Mouse (Mus musculus) forebrain, postnatal 0 days (tissue): ENCODE measurements around the gene C1qtnf2. TPM values are rescaled to one million over a fixed set of nuclear protein-coding genes. Genes with fewer than 3 reads are reported as not detected.

ENCODE experiments used
- ATAC-seq: fragments of 200-750 bp; cut with Nextera tagmentation; 2 replicates; pipeline ENCODE4 v1.8.0; 2017; ENCODE audit warnings: mild to moderate bottlenecking, moderate library complexity
- DNase-seq: peaks from one replicate; pipeline ENCODE4 v3.0.0-alpha.2; 2015
- H3K27ac ChIP-seq: fragments of 300-500 bp; sonication (generic); 2 replicates; pipeline ENCODE4 v1.5.1; 2014; ENCODE audit warnings: low read depth, mild to moderate bottlenecking, antibody characterized with exemption, low read length, moderate library complexity, mixed read lengths
- H3K27me3 ChIP-seq: fragments of 300-500 bp; sonication (generic); 2 replicates; pipeline ENCODE4 v1.6.1; 2014; ENCODE audit warnings: mild to moderate bottlenecking, low read length, mixed read lengths; ENCODE audit not compliant: insufficient read depth
- H3K36me3 ChIP-seq: fragments of 300-500 bp; sonication (generic); 2 replicates; pipeline ENCODE4 v1.6.1; 2014; ENCODE audit warnings: mild to moderate bottlenecking, moderate library complexity; ENCODE audit not compliant: insufficient read depth
- H3K4me1 ChIP-seq: fragments of 300-500 bp; sonication (generic); 2 replicates; pipeline ENCODE4 v1.6.1; 2014; ENCODE audit warnings: antibody characterized with exemption; ENCODE audit not compliant: insufficient read depth
- H3K4me2 ChIP-seq: fragments of 300-500 bp; sonication (generic); 2 replicates; pipeline ENCODE4 v1.6.1; 2014; ENCODE audit warnings: low read depth, mild to moderate bottlenecking, moderate library complexity
- H3K4me3 ChIP-seq: fragments of 300-500 bp; sonication (generic); 2 replicates; pipeline ENCODE4 v1.5.1; 2014; ENCODE audit warnings: low read depth, low read length, mixed read lengths
- H3K9ac ChIP-seq: fragments of 300-500 bp; sonication (generic); 2 replicates; pipeline ENCODE4 v1.6.1; 2014; ENCODE audit warnings: mild to moderate bottlenecking
- H3K9me3 ChIP-seq: fragments of 300-500 bp; sonication (generic); 2 replicates; pipeline ENCODE4 v1.6.1; 2016; ENCODE audit warnings: low read length
- CTCF ChIP-seq: sonication (generic); IDR thresholded peaks from 2 replicates; pipeline ENCODE4 v1.5.1; 2016; ENCODE audit warnings: antibody characterized with exemption, control low read depth, low read depth
- WGBS: fragments of 180-500 bp; shearing (Covaris S2); extraction: QIAGEN DNeasy Blood & Tissue Kit; methylation state at CpG from one replicate; pipeline ENCODE4 v1.1.7; 2014; 5-methylcytosine and 5-hydroxymethylcytosine counted together
- polyA plus RNA-seq: library from polyadenylated mRNA; unstranded; fragments of >200 nt; fragmentation: Nextera tagmentation; extraction: Ambion mirVana; gene quantifications from 2 replicates; pipeline ENCODE4 v1.2.1, GENCODE M21; 2015
- total RNA-seq: library from RNA; depleted of rRNA; stranded (reverse); fragments of >200 nt; gene quantifications from 2 replicates; pipeline ENCODE4 v1.2.3, GENCODE M21; 2014

C1qtnf2 gene
- total and polyA plus RNA-seq, 2 experiments from 2014 or later = 16.8 to 17.6 TPM

- peaks cover 6% of the 10 kb centered on the region; the same call in 1 of the 2 replicates for H3K4me1 ChIP-seq
- H3K4me2 ChIP-seq = no peak overlapping the region
- no peak overlapping the region for H3K9ac ChIP-seq
- no peak for ATAC-seq
- 69% methylated on average over 6 of the region's 6 CpGs for WGBS
- H3K27ac ChIP-seq = no peak overlapping the region
- no peak for DNase-seq
- H3K9me3 ChIP-seq = no peaks in the 10 kb centered on the region
- no peak overlapping the region for H3K4me3 ChIP-seq
- TF ChIP-seq CTCF = no peak
- H3K27me3 ChIP-seq = no peaks in the 10 kb centered on the region
- no peaks in the 10 kb centered on the region for H3K36me3 ChIP-seq
These were observed 2.9 kb upstream of the C1qtnf2 start for GRCm38 (mm10) chr11:43470881-43471820.

- no peak overlapping the region for H3K4me2 ChIP-seq
- DNase-seq = no peak
These were observed 961 bp upstream of the C1qtnf2 start for GRCm38 (mm10) chr11:43473115-43473514.

DNA sequence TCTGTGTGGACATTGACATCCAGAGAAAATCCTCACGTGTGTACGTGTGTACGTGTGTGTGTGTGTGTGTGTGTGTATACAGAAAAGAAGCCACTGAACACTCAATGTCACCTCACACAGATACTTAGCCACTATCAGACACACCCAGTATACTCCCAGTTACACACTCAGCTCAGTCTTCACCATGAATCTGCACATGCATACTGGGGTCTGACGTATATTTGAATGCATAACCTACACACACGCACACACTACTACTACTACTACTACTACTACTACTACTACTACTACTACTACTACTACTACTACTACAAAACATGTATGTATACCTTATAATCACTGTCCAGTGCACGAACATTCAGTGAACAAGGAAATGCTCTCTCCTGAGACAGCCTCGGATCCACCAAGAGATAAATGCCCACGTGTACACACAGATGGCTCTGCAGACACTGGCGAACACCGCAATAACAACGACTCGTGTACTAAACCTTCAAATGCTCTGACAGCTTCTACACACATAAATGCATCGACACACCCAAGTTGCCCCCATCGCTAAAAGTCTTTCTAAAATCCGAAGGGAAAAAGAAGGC, 346 bp upstream of the C1qtnf2 start:
- no peaks in the 10 kb centered on the region for H3K36me3 ChIP-seq
- DNase-seq (peak; percentile 62), ATAC-seq (peak; percentile 70)
- H3K4me1 ChIP-seq = peaks cover 6% of the 10 kb centered on the region; the same call in 1 of the 2 replicates
- 46% methylated on average over 15 of the region's 15 CpGs for WGBS
- peak overlapping the region; percentile 40 for H3K4me3 ChIP-seq
- no peak overlapping the region for H3K9ac ChIP-seq
- peak overlapping the region; percentile 67 for H3K4me2 ChIP-seq
- H3K27ac ChIP-seq = no peak overlapping the region
- no peaks in the 10 kb centered on the region for H3K9me3 ChIP-seq
- TF ChIP-seq CTCF = no peak
- no peaks in the 10 kb centered on the region for H3K27me3 ChIP-seq

More at GRCm38 (mm10) chr11:43473115-43473514, 961 bp upstream of the C1qtnf2 start:
- no peak overlapping the region for H3K4me3 ChIP-seq
- TF ChIP-seq CTCF = no peak
- H3K27me3 ChIP-seq = no peaks in the 10 kb centered on the region
- H3K9me3 ChIP-seq = no peaks in the 10 kb centered on the region
- no peaks in the 10 kb centered on the region for H3K36me3 ChIP-seq
- no peak overlapping the region for H3K9ac ChIP-seq
- H3K4me1 ChIP-seq = peaks cover 6% of the 10 kb centered on the region; the same call in 1 of the 2 replicates
- H3K27ac ChIP-seq = no peak overlapping the region
- no peak for ATAC-seq
- 80% methylated on average over 1 of the region's 1 CpGs for WGBS

DNA sequence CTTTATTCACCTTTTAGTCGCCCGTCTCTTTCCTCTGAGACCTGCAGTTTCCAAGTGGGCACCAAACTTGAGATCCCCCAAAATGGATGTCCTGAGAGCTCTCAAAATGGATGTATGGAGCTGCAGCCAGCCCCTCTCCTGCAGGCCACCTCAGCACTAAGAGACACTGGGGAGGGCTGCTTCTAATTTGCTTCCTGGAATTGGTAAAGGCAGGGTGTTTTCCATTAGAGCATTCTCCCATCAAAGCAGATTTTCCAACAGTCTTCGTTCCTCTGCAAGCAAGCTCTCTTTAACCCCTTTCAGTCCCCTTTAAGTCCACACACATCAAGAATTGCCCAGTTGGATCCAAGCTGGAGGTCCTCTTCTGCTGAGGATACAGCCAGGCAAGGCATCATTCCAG, 5.3 kb downstream of the C1qtnf2 start:
- H3K4me3 ChIP-seq = no peak overlapping the region
- H3K36me3 ChIP-seq = no peaks in the 10 kb centered on the region
- ATAC-seq = no peak
- no peak for TF ChIP-seq CTCF
- no peak overlapping the region for H3K9ac ChIP-seq
- no peaks in the 10 kb centered on the region for H3K27me3 ChIP-seq
- no peak for DNase-seq
- no peak overlapping the region for H3K4me2 ChIP-seq
- H3K4me1 ChIP-seq = peaks cover 3% of the 10 kb centered on the region; the same call in 1 of the 2 replicates
- no peaks in the 10 kb centered on the region for H3K9me3 ChIP-seq
- no peak overlapping the region for H3K27ac ChIP-seq
- WGBS = 91% methylated on average over 3 of the region's 3 CpGs

DNA sequence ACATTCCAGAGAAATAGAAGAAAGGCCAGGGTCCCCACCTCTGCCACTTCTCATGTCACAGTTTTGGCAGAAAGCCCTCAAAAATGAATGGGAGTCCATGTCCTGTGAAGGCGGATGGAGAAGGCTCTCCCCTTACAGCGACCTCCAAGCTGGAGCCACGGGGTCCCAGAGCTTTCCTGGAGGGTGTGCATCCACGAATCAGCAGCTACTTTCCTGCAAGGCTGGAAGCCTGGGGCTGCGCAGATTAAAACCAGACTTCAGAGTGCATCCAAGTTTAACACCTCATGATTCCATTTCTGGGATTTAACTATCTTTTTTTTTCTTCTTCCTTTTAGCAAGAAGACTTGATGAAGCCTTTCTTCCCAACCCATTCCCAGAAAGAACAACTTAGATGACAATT, 6.5 kb downstream of the C1qtnf2 start:
- DNase-seq (no peak), ATAC-seq (no peak)
- H3K9me3 ChIP-seq = no peaks in the 10 kb centered on the region
- no peak overlapping the region for H3K4me2 ChIP-seq
- no peak overlapping the region for H3K9ac ChIP-seq
- no peak overlapping the region for H3K4me3 ChIP-seq
- WGBS = 50% methylated on average over 5 of the region's 5 CpGs
- H3K4me1 ChIP-seq = no peaks in the 10 kb centered on the region
- TF ChIP-seq CTCF = no peak
- no peaks in the 10 kb centered on the region for H3K36me3 ChIP-seq
- no peak overlapping the region for H3K27ac ChIP-seq
- H3K27me3 ChIP-seq = no peaks in the 10 kb centered on the region

GRCm38 (mm10) chr11:43481672-43482522, 7.8 kb downstream of the C1qtnf2 start:
- no peak for ATAC-seq
- H3K27ac ChIP-seq = no peak overlapping the region
- H3K4me2 ChIP-seq = no peak overlapping the region
- 64% methylated on average over 3 of the region's 3 CpGs for WGBS
- no peaks in the 10 kb centered on the region for H3K4me1 ChIP-seq
- no peak for DNase-seq
- no peaks in the 10 kb centered on the region for H3K36me3 ChIP-seq
- no peak overlapping the region for H3K9ac ChIP-seq
- no peaks in the 10 kb centered on the region for H3K9me3 ChIP-seq
- no peak for TF ChIP-seq CTCF
- H3K27me3 ChIP-seq = no peaks in the 10 kb centered on the region
- H3K4me3 ChIP-seq = no peak overlapping the region
